Mouse (Mus musculus) heart, embryonic 10.5 days (tissue): ENCODE results near the gene Csmd2. TPM values are rescaled to one million over a fixed set of nuclear protein-coding genes. Genes with fewer than 3 reads are reported as not detected.
"Not testable (repeated sequence)": the region's sequence is repeated elsewhere in the genome, so short reads cannot be mapped to it uniquely, and the experiment has no call there.

Source experiments
- DNase-seq: peaks from one replicate; pipeline ENCODE4 v3.0.0-alpha.2; 2017; ENCODE audit warnings: low spot score
- H3K27ac ChIP-seq: fragments of 300-500 bp; sonication (generic); 2 replicates; pipeline ENCODE4 v1.5.1; 2016; ENCODE audit warnings: mild to moderate bottlenecking
- H3K27me3 ChIP-seq: fragments of 300-500 bp; sonication (generic); 2 replicates; pipeline ENCODE4 v1.6.1; 2016; ENCODE audit warnings: mild to moderate bottlenecking; ENCODE audit not compliant: poor library complexity, insufficient read depth, severe bottlenecking
- H3K36me3 ChIP-seq: fragments of 300-500 bp; sonication (generic); 2 replicates; pipeline ENCODE4 v1.6.1; 2016; ENCODE audit warnings: mild to moderate bottlenecking, moderate library complexity
- H3K4me1 ChIP-seq: fragments of 300-500 bp; sonication (generic); 2 replicates; pipeline ENCODE4 v1.6.1; 2016; ENCODE audit warnings: mild to moderate bottlenecking
- H3K4me3 ChIP-seq: fragments of 300-500 bp; sonication (generic); 2 replicates; pipeline ENCODE4 v1.5.1; 2016; ENCODE audit warnings: mild to moderate bottlenecking, moderate library complexity
- H3K9me3 ChIP-seq: fragments of 300-500 bp; sonication (generic); 2 replicates; pipeline ENCODE4 v1.6.1; 2016; ENCODE audit warnings: mild to moderate bottlenecking, moderate library complexity
- WGBS: fragments of 180-500 bp; shearing (Covaris S2); methylation state at CpG from one replicate; pipeline ENCODE4 v1.1.7; 2016; 5-methylcytosine and 5-hydroxymethylcytosine counted together
- polyA plus RNA-seq: library from polyadenylated mRNA; unstranded; fragments of >200 nt; fragmentation: Nextera tagmentation; extraction: Ambion mirVana; gene quantifications from 2 replicates; pipeline ENCODE4 v1.2.1, GENCODE M21; 2016

Csmd2 gene
- polyA plus RNA-seq, 1 experiment from 2014 or later = 0.26 TPM

GRCm38 (mm10) chr4:128611726-128612125 is 624.1 kb downstream of the Csmd2 start:
- not testable (repeated sequence) for H3K4me3 ChIP-seq, H3K9me3 ChIP-seq, DNase-seq, H3K36me3 ChIP-seq, H3K27ac ChIP-seq
- peaks cover 16% of the 10 kb centered on the region for H3K27me3 ChIP-seq
- H3K4me1 ChIP-seq = peaks cover 21% of the 10 kb centered on the region
- WGBS = 79% methylated on average over 3 of the region's 3 CpGs

GRCm38 (mm10) chr4:128613326-128613725 is 625.7 kb downstream of the Csmd2 start:
- peaks cover 32% of the 10 kb centered on the region for H3K4me1 ChIP-seq
- no peak for DNase-seq
- H3K27me3 ChIP-seq = peaks cover 31% of the 10 kb centered on the region
- no peaks in the 10 kb centered on the region for H3K36me3 ChIP-seq
- WGBS = 21% methylated on average over 8 of the region's 8 CpGs
- H3K27ac ChIP-seq = no peak overlapping the region
- H3K4me3 ChIP-seq = no peak overlapping the region
- no peaks in the 10 kb centered on the region for H3K9me3 ChIP-seq

GRCm38 (mm10) chr4:128615761-128616160 is 628.1 kb downstream of the Csmd2 start:
- peaks cover 23% of the 10 kb centered on the region for H3K4me1 ChIP-seq
- DNase-seq = no peak
- peaks cover 35% of the 10 kb centered on the region for H3K27me3 ChIP-seq
- WGBS = 82% methylated on average over 14 of the region's 14 CpGs
- no peaks in the 10 kb centered on the region for H3K36me3 ChIP-seq
- 0 out of 2 replicates have a peak overlapping the region, but pooled peaks have one; percentile 0 for H3K27ac ChIP-seq
- H3K4me3 ChIP-seq = no peak overlapping the region
- H3K9me3 ChIP-seq = no peaks in the 10 kb centered on the region

Other genes with a start within 250 kb of the Csmd2 start
- not detected in 2 replicates for gene CK137956, start 16.9 kb upstream of the Csmd2 start, polyA plus RNA-seq